Mouse (Mus musculus): ENCODE measurements around the gene Cggbp1. TPM values are rescaled to one million over a fixed set of nuclear protein-coding genes. Genes with fewer than 3 reads are reported as not detected.

Cggbp1 gene
- total RNA-seq, 1 experiment = 63.9 TPM

DNA sequence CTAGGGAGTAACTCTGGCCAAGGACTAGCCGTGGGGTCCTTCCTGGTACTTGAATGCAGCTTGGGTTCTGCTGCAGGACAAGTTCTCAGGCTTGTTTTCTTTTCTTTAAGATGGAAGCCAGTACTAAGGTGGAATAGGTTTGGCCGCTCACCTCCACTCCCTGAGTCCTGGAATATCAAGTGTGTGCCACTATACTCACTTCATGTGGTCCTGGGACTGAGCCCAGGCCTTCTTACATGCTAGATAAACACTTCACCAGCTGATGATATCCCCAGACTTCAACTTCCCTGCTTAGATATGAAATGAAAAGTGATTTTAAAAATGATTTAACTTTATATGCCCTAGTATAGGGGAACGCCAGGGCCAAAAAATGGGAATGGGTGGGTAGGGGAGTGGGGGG, 25.5 kb downstream of the Cggbp1 start:
- TF ChIP-seq MAFK (IDR thresholded peaks at IDR 0.05; ENCODE audit: insufficient read depth, low read depth, low read length) = no peak
- no peak for TF ChIP-seq HCFC1 (IDR thresholded peaks at IDR 0.05; ENCODE audit: borderline replicate concordance, insufficient read depth, low read length)
- TF ChIP-seq CHD2 (IDR thresholded peaks at IDR 0.05; ENCODE audit: low read depth, low read length) = no peak
- no peak for TF ChIP-seq ZC3H11A (IDR thresholded peaks at IDR 0.05; ENCODE audit: borderline replicate concordance, low read depth, low read length)
- Histone ChIP-seq H3K4me3 (ENCODE audit: insufficient read depth in 1 of 2, low read depth in 1 of 2, low read length in 2 of 2, poor library complexity in 1 of 2, severe bottlenecking in 1 of 2) (no peak overlapping the region), H3K4me1 (ENCODE audit: control insufficient read depth in 2 of 2, insufficient read depth in 2 of 2, low read length in 2 of 2, poor library complexity in 1 of 2) (peaks cover 2 to 11% of the 10 kb centered on the region in 2 experiments; a peak in 3 of 4 replicates), H3K27ac (ENCODE audit: insufficient read depth, low read depth, low read length, poor library complexity, severe bottlenecking) (peak overlapping the region; percentile 34; the same call in 1 of the 2 replicates), H3K9ac (ENCODE audit: insufficient read depth, low read depth, low read length, poor library complexity, severe bottlenecking) (no peak overlapping the region), H3K9me3 (ENCODE audit: control insufficient read depth, insufficient read depth, low read depth, low read length) (no peaks in the 10 kb centered on the region; the same call in 1 of the 2 replicates), H3K36me3 (ENCODE audit: control insufficient read depth, insufficient read depth, low read length, poor library complexity, severe bottlenecking) (no peaks in the 10 kb centered on the region)
- no peak for DNase-seq (ENCODE audit: low read depth, low spot score)
- in situ Hi-C loops (cut with MboI; ENCODE audit: low sequenced_read_pairs in 2 of 2, unreplicated experiment in 2 of 2) = no loop called here

DNA sequence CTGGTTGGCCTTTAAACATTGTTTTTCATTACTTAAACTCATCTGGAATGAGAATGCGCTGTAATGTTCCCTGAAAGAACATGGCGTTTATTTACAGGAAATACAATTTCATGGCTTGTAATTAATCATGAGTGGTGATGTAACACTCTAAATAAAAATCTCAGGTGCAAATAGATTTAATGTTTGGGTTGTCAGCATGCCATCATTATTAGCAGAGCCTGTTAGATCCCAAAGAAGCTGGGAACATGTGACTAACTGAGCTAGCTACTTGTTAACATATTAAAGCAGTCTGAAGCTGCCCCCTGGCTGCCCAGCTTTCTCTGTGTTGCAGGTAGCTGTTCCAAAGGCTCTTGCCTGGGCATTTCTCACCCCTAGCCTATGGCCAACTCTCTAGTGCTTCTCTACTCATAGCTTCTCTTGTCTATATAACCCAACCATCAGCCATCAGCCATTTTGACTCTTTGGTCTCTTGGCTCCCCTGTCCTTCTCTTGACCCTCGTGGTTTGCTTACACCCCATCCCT, 26.9 kb downstream of the Cggbp1 start:
- Histone ChIP-seq H3K27ac (ENCODE audit: insufficient read depth, low read depth, low read length, poor library complexity, severe bottlenecking) (peak overlapping the region; percentile 48; the same call in 1 of the 2 replicates), H3K4me1 (ENCODE audit: control insufficient read depth in 2 of 2, insufficient read depth in 2 of 2, low read length in 2 of 2, poor library complexity in 1 of 2) (peaks cover 2 to 11% of the 10 kb centered on the region in 2 experiments; a peak in 3 of 4 replicates), H3K9ac (ENCODE audit: insufficient read depth, low read depth, low read length, poor library complexity, severe bottlenecking) (peak overlapping the region; percentile 12; the same call in 1 of the 2 replicates), H3K9me3 (ENCODE audit: control insufficient read depth, insufficient read depth, low read depth, low read length) (no peaks in the 10 kb centered on the region; the same call in 1 of the 2 replicates), H3K36me3 (ENCODE audit: control insufficient read depth, insufficient read depth, low read length, poor library complexity, severe bottlenecking) (no peaks in the 10 kb centered on the region), H3K4me3 (ENCODE audit: insufficient read depth in 1 of 2, low read depth in 1 of 2, low read length in 2 of 2, poor library complexity in 1 of 2, severe bottlenecking in 1 of 2) (no peak overlapping the region)
- in situ Hi-C loops (cut with MboI; ENCODE audit: low sequenced_read_pairs in 2 of 2, unreplicated experiment in 2 of 2) = no loop called here
- DNase-seq (ENCODE audit: low read depth, low spot score) = no peak
- TF ChIP-seq ZNF384 (IDR thresholded peaks at IDR 0.05; ENCODE audit: low read depth, low read length) (no peak), ZC3H11A (IDR thresholded peaks at IDR 0.05; ENCODE audit: borderline replicate concordance, low read depth, low read length) (no peak), HCFC1 (IDR thresholded peaks at IDR 0.05; ENCODE audit: borderline replicate concordance, insufficient read depth, low read length) (no peak), CHD2 (IDR thresholded peaks at IDR 0.05; ENCODE audit: low read depth, low read length) (no peak), MAFK (IDR thresholded peaks at IDR 0.05; ENCODE audit: insufficient read depth, low read depth, low read length) (no peak)

DNA sequence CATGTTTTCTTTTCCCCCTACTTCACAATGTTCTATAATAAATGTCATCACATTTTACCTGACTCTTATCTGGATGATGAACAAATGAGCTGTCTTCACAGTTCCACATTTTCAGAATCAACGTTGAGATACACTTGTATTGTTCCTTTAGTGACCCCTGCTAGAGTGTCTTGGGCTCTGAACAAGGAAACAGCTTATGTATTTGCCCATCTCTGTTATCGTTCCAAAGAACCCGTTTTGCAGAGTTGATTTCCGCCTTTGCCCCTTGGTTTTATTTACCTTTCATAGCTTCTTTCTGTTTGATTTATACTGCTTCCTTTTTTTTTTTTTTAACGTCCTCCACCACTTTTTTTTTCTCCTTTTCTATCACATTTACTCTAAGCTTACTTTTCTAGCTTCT, 27.9 kb downstream of the Cggbp1 start:
- DNase-seq (ENCODE audit: low read depth, low spot score) = no peak
- Histone ChIP-seq H3K9me3 (ENCODE audit: control insufficient read depth, insufficient read depth, low read depth, low read length) (no peaks in the 10 kb centered on the region; the same call in 1 of the 2 replicates), H3K4me3 (ENCODE audit: insufficient read depth in 1 of 2, low read depth in 1 of 2, low read length in 2 of 2, poor library complexity in 1 of 2, severe bottlenecking in 1 of 2) (no peak overlapping the region), H3K27ac (ENCODE audit: insufficient read depth, low read depth, low read length, poor library complexity, severe bottlenecking) (no peak overlapping the region), H3K36me3 (ENCODE audit: control insufficient read depth, insufficient read depth, low read length, poor library complexity, severe bottlenecking) (no peaks in the 10 kb centered on the region), H3K4me1 (ENCODE audit: control insufficient read depth in 2 of 2, insufficient read depth in 2 of 2, low read length in 2 of 2, poor library complexity in 1 of 2) (peaks cover 5 to 16% of the 10 kb centered on the region in 2 experiments; a peak in 3 of 4 replicates), H3K9ac (ENCODE audit: insufficient read depth, low read depth, low read length, poor library complexity, severe bottlenecking) (no peak overlapping the region)
- in situ Hi-C loops (cut with MboI; ENCODE audit: low sequenced_read_pairs in 2 of 2, unreplicated experiment in 2 of 2) = loop anchor here in 1 of 2 experiments (10.0 kb wide), 1 partner anchor 115 kb away; no protein-coding TSS in a partner anchor
- TF ChIP-seq ZNF384 (IDR thresholded peaks at IDR 0.05; ENCODE audit: low read depth, low read length) (no peak), CHD2 (IDR thresholded peaks at IDR 0.05; ENCODE audit: low read depth, low read length) (no peak), MAFK (IDR thresholded peaks at IDR 0.05; ENCODE audit: insufficient read depth, low read depth, low read length) (no peak), ZC3H11A (IDR thresholded peaks at IDR 0.05; ENCODE audit: borderline replicate concordance, low read depth, low read length) (no peak), HCFC1 (IDR thresholded peaks at IDR 0.05; ENCODE audit: borderline replicate concordance, insufficient read depth, low read length) (no peak)

DNA sequence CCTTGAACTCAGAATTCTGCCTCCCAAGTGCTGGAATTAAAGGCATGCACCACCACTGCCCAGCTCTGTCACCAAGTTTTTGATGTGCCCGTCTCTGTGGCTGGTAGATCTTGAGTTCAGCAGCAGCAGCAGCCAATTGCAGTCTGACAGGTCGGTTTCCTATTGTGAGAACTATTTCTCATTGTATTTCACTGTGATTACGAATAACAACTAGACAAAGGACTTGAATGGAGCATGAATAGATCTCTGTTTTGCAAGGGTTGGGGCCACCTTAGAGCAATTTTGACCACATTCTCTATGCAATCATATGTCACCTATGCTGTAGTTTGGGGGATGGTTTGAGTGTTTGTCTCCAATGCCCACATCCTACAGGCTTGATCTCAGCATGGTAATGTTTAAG, 29.2 kb downstream of the Cggbp1 start:
- Histone ChIP-seq H3K4me1 (ENCODE audit: control insufficient read depth in 2 of 2, insufficient read depth in 2 of 2, low read length in 2 of 2, poor library complexity in 1 of 2) (peaks cover 10 to 16% of the 10 kb centered on the region in 2 experiments; a peak in 3 of 4 replicates), H3K36me3 (ENCODE audit: control insufficient read depth, insufficient read depth, low read length, poor library complexity, severe bottlenecking) (no peaks in the 10 kb centered on the region), H3K9ac (ENCODE audit: insufficient read depth, low read depth, low read length, poor library complexity, severe bottlenecking) (no peak overlapping the region), H3K9me3 (ENCODE audit: control insufficient read depth, insufficient read depth, low read depth, low read length) (no peaks in the 10 kb centered on the region), H3K4me3 (ENCODE audit: insufficient read depth in 1 of 2, low read depth in 1 of 2, low read length in 2 of 2, poor library complexity in 1 of 2, severe bottlenecking in 1 of 2) (no peak overlapping the region), H3K27ac (ENCODE audit: insufficient read depth, low read depth, low read length, poor library complexity, severe bottlenecking) (no peak overlapping the region; the same call in 1 of the 2 replicates)
- DNase-seq (ENCODE audit: low read depth, low spot score) = no peak
- no peak for TF ChIP-seq ZC3H11A (IDR thresholded peaks at IDR 0.05; ENCODE audit: borderline replicate concordance, low read depth, low read length)
- TF ChIP-seq CHD2 (IDR thresholded peaks at IDR 0.05; ENCODE audit: low read depth, low read length) = no peak
- no peak for TF ChIP-seq HCFC1 (IDR thresholded peaks at IDR 0.05; ENCODE audit: borderline replicate concordance, insufficient read depth, low read length)
- no peak for TF ChIP-seq ZNF384 (IDR thresholded peaks at IDR 0.05; ENCODE audit: low read depth, low read length)
- no peak for TF ChIP-seq MAFK (IDR thresholded peaks at IDR 0.05; ENCODE audit: insufficient read depth, low read depth, low read length)
- in situ Hi-C loops (cut with MboI; ENCODE audit: low sequenced_read_pairs in 2 of 2, unreplicated experiment in 2 of 2) = loop anchor here in 1 of 2 experiments (10.0 kb wide), 1 partner anchor 116 kb away; no protein-coding TSS in a partner anchor
